Mouse (Mus musculus) kidney, postnatal 0 days (tissue): Measurements from ENCODE around the gene Vmn2r39. TPM values are rescaled to one million over a fixed set of nuclear protein-coding genes. Genes with fewer than 3 reads are reported as not detected.
"Not testable (repeated sequence)": the region's sequence is repeated elsewhere in the genome, so short reads cannot be mapped to it uniquely, and the experiment has no call there.

Experiments used
- ATAC-seq: fragments of 200-750 bp; cut with Nextera tagmentation; replicated peaks from 2 replicates; pipeline ENCODE4 v1.8.0; 2017; ENCODE audit warnings: low read depth, moderate number of reproducible peaks, moderate TSS enrichment, moderate library complexity; ENCODE audit not compliant: low FRiP score
- DNase-seq: peaks from one replicate; pipeline ENCODE4 v3.0.0-alpha.2; 2016; ENCODE audit warnings: low spot score
- H3K27ac ChIP-seq: fragments of 300-500 bp; sonication (generic); 2 replicates; pipeline ENCODE4 v1.5.1; 2014; ENCODE audit warnings: mild to moderate bottlenecking
- H3K27me3 ChIP-seq: fragments of 300-500 bp; sonication (generic); 2 replicates; pipeline ENCODE4 v1.6.1; 2014; ENCODE audit warnings: low read length, mixed read lengths; ENCODE audit not compliant: insufficient read depth
- H3K36me3 ChIP-seq: fragments of 300-500 bp; sonication (generic); 2 replicates; pipeline ENCODE4 v1.6.1; 2014; ENCODE audit warnings: low read length, mixed read lengths; ENCODE audit not compliant: insufficient read depth
- H3K4me1 ChIP-seq: fragments of 300-500 bp; sonication (generic); replicated peaks from 2 replicates; pipeline ENCODE4 v1.6.1; 2014; ENCODE audit warnings: antibody characterized with exemption, low read length, mixed read lengths; ENCODE audit not compliant: insufficient read depth
- H3K4me2 ChIP-seq: fragments of 300-500 bp; sonication (generic); 2 replicates; pipeline ENCODE4 v1.6.1; 2014; ENCODE audit warnings: mild to moderate bottlenecking, low read length, moderate library complexity, mixed read lengths
- H3K4me3 ChIP-seq: fragments of 300-500 bp; sonication (generic); replicated peaks from 2 replicates; pipeline ENCODE4 v1.5.1; 2014; ENCODE audit warnings: low read depth, low read length
- H3K9ac ChIP-seq: fragments of 300-500 bp; sonication (generic); 2 replicates; pipeline ENCODE4 v1.6.1; 2014; ENCODE audit warnings: low read depth, low read length
- H3K9me3 ChIP-seq: fragments of 300-500 bp; sonication (generic); replicated peaks from 2 replicates; pipeline ENCODE4 v1.6.1; 2016; ENCODE audit warnings: low read length, inconsistent platforms, mixed read lengths
- WGBS: fragments of 180-500 bp; shearing (Covaris S2); extraction: QIAGEN DNeasy Blood & Tissue Kit; methylation state at CpG from one replicate; pipeline ENCODE4 v1.1.7; 2014; 5-methylcytosine and 5-hydroxymethylcytosine counted together
- polyA plus RNA-seq: library from polyadenylated mRNA; unstranded; fragments of >200 nt; fragmentation: Nextera tagmentation; extraction: Ambion mirVana; gene quantifications from 2 replicates; pipeline ENCODE4 v1.2.1, GENCODE M21; 2015

The Vmn2r39 gene
- not detected in 2 replicates for polyA plus RNA-seq

DNA sequence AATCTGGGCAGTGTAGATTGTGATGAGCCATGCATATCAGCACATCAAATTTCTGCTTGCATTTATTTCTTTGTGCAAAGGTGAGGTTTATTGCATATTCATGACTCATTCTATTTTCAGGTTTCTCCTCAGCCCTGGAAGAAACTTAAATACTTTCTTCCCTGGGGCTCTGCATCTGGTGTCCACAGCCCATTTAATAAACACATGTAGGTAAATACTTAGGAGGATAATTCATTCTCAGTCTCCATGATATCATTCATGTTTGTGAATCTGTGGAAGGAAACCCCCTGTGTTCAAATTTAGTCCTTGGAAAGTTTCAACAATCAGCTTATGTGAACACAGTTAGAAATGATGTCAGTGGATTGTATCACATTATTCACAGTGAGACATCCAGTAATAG lies at the start of gene Vmn2r39:
TSS of gene Vmn2r39 (minus strand) at position 101 of the 400 bp plus-strand sequence.
- H3K27ac ChIP-seq, H3K9me3 ChIP-seq, H3K4me3 ChIP-seq, H3K4me1 ChIP-seq, H3K9ac ChIP-seq, DNase-seq, H3K4me2 ChIP-seq, H3K27me3 ChIP-seq, H3K36me3 ChIP-seq, ATAC-seq: not testable (repeated sequence)

DNA sequence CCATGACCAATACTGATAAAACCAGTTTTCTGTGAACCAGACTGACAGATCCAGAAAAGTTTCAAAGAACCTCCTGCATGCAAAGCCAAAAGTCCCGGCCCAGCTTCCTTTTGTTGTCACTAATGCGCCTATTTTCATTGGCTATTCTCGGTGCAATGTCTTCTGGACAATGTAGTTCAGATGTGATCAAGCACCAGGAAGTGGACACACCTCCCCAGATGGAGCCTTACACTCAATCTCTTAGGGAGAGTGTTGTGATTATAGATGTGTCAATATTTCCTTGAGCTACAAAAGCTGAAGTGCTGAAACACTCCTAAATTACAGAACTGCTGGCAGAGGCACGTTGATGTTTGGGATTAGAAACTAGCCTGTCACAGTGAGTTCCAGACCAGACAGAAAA lies 34.8 kb upstream of the Vmn2r39 start:
- H3K36me3 ChIP-seq, H3K27me3 ChIP-seq, ATAC-seq, H3K9me3 ChIP-seq, DNase-seq, H3K4me1 ChIP-seq, H3K4me2 ChIP-seq, H3K27ac ChIP-seq, H3K9ac ChIP-seq, H3K4me3 ChIP-seq: not testable (repeated sequence)
- 77% methylated on average over 4 of the region's 4 CpGs for WGBS

Other genes with a start within 250 kb of the Vmn2r39 start
- gene Vmn2r40, start 99.4 kb downstream of the Vmn2r39 start, polyA plus RNA-seq: not detected in 2 replicates
- gene Vmn2r38, start 67.1 kb upstream of the Vmn2r39 start, polyA plus RNA-seq: not detected in 2 replicates
- not detected in 2 replicates for gene Vmn2r37, start 192.9 kb upstream of the Vmn2r39 start, polyA plus RNA-seq